Mouse (Mus musculus): ENCODE measurements around the gene Cfap61. TPM values are rescaled to one million over a fixed set of nuclear protein-coding genes. Genes with fewer than 3 reads are reported as not detected.

The Cfap61 gene
- polyA plus RNA-seq, 1 experiment from 2014 or later: 0.08 TPM

- ATAC-seq (ENCODE audit: insufficient number of reproducible peaks, low FRiP score, low TSS enrichment, low read depth) (no peak), DNase-seq (ENCODE audit: low spot score) (peak; percentile 32)
- Histone ChIP-seq H3K27ac (replicated peaks; ENCODE audit: low read depth, low read length) (no peak overlapping the region), H3K4me3 (ENCODE audit: low read depth, low read length) (no peak overlapping the region), H3K4me1 (ENCODE audit: control insufficient read depth, insufficient read depth, low read length) (no peaks in the 10 kb centered on the region; the same call in 1 of the 2 replicates), H3K36me3 (ENCODE audit: control insufficient read depth, insufficient read depth, low read length) (no peaks in the 10 kb centered on the region), H3K9me3 (ENCODE audit: control insufficient read depth, low read length) (no peaks in the 10 kb centered on the region), H3K27me3 (ENCODE audit: control insufficient read depth, insufficient read depth, low read length) (no peaks in the 10 kb centered on the region), H3K4me2 (ENCODE audit: low read depth, severe bottlenecking) (no peak overlapping the region), H3K9ac (ENCODE audit: low read length) (no peak overlapping the region)
- WGBS: 68% methylated on average over 3 of the region's 3 CpGs
Observed at GRCm38 (mm10) chr2:146256321-146256875, 321.8 kb downstream of the Cfap61 start.

- no peak overlapping the region for H3K27ac ChIP-seq (replicated peaks; ENCODE audit: low read depth, low read length)
- DNase-seq (ENCODE audit: low spot score): no peak
- no peaks in the 10 kb centered on the region for H3K9me3 ChIP-seq (ENCODE audit: control insufficient read depth, low read length)
- H3K27me3 ChIP-seq (ENCODE audit: control insufficient read depth, insufficient read depth, low read length): no peaks in the 10 kb centered on the region
- no peak overlapping the region for H3K4me2 ChIP-seq (ENCODE audit: low read depth, severe bottlenecking)
- 44% methylated on average over 3 of the region's 3 CpGs for WGBS
- no peak overlapping the region for H3K4me3 ChIP-seq (ENCODE audit: low read depth, low read length)
- H3K9ac ChIP-seq (ENCODE audit: low read length): no peak overlapping the region
- no peaks in the 10 kb centered on the region for H3K36me3 ChIP-seq (ENCODE audit: control insufficient read depth, insufficient read depth, low read length)
- no peak for ATAC-seq (ENCODE audit: insufficient number of reproducible peaks, low FRiP score, low TSS enrichment, low read depth)
- H3K4me1 ChIP-seq (ENCODE audit: control insufficient read depth, insufficient read depth, low read length): peaks cover 6% of the 10 kb centered on the region
Observed at GRCm38 (mm10) chr2:146257037-146257436, 322.5 kb downstream of the Cfap61 start.

DNA sequence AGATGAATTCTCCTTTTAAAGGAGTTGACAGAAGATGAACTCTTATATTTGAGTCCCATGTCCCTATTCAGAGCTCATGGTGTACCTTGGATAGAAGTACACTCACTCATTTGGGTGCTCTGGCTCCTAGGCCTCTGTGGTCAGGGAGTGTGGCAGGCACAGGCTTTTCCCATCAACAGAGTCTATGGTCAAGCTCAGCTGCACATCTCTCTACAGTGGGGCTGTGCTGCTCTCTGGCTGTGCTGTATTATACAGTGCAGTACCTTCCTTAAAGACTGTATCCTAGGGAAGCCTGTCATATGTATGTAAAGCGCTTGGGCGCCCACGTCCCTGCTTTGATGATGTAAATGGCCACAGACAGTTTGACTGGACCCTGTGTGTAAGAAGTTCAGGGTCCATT lies 323.0 kb downstream of the Cfap61 start:
- H3K27me3 ChIP-seq (ENCODE audit: control insufficient read depth, insufficient read depth, low read length): no peaks in the 10 kb centered on the region
- ATAC-seq (ENCODE audit: insufficient number of reproducible peaks, low FRiP score, low TSS enrichment, low read depth) (no peak), DNase-seq (ENCODE audit: low spot score) (no peak)
- H3K4me1 ChIP-seq (ENCODE audit: control insufficient read depth, insufficient read depth, low read length): peaks cover 10% of the 10 kb centered on the region
- no peak overlapping the region for H3K27ac ChIP-seq (replicated peaks; ENCODE audit: low read depth, low read length)
- no peak overlapping the region for H3K4me3 ChIP-seq (ENCODE audit: low read depth, low read length)
- no peak overlapping the region for H3K4me2 ChIP-seq (ENCODE audit: low read depth, severe bottlenecking)
- 81% methylated on average over 3 of the region's 3 CpGs for WGBS
- no peak overlapping the region for H3K9ac ChIP-seq (ENCODE audit: low read length)
- no peaks in the 10 kb centered on the region for H3K9me3 ChIP-seq (ENCODE audit: control insufficient read depth, low read length)
- no peaks in the 10 kb centered on the region for H3K36me3 ChIP-seq (ENCODE audit: control insufficient read depth, insufficient read depth, low read length)

GRCm38 (mm10) chr2:146258736-146259469 lies 324.3 kb downstream of the Cfap61 start:
- H3K9me3 ChIP-seq (ENCODE audit: control insufficient read depth, low read length): no peaks in the 10 kb centered on the region
- 37% methylated on average over 10 of the region's 10 CpGs for WGBS
- no peak for DNase-seq (ENCODE audit: low spot score)

GRCm38 (mm10) chr2:146259787-146260560 lies 325.4 kb downstream of the Cfap61 start:
- Histone ChIP-seq H3K27ac (replicated peaks; ENCODE audit: low read depth, low read length) (no peak overlapping the region), H3K27me3 (ENCODE audit: control insufficient read depth, insufficient read depth, low read length) (no peaks in the 10 kb centered on the region), H3K36me3 (ENCODE audit: control insufficient read depth, insufficient read depth, low read length) (no peaks in the 10 kb centered on the region), H3K4me1 (ENCODE audit: control insufficient read depth, insufficient read depth, low read length) (peaks cover 10% of the 10 kb centered on the region), H3K9ac (ENCODE audit: low read length) (no peak overlapping the region), H3K4me2 (ENCODE audit: low read depth, severe bottlenecking) (no peak overlapping the region), H3K9me3 (ENCODE audit: control insufficient read depth, low read length) (no peaks in the 10 kb centered on the region), H3K4me3 (ENCODE audit: low read depth, low read length) (no peak overlapping the region)
- WGBS: 46% methylated on average over 18 of the region's 18 CpGs
- ATAC-seq (ENCODE audit: insufficient number of reproducible peaks, low FRiP score, low TSS enrichment, low read depth) (no peak), DNase-seq (ENCODE audit: low spot score) (no peak)

More at GRCm38 (mm10) chr2:146258736-146259469, 324.3 kb downstream of the Cfap61 start:
- H3K27ac ChIP-seq (replicated peaks; ENCODE audit: low read depth, low read length): no peak overlapping the region
- ATAC-seq (ENCODE audit: insufficient number of reproducible peaks, low FRiP score, low TSS enrichment, low read depth): no peak
- no peaks in the 10 kb centered on the region for H3K27me3 ChIP-seq (ENCODE audit: control insufficient read depth, insufficient read depth, low read length)
- no peak overlapping the region for H3K9ac ChIP-seq (ENCODE audit: low read length)
- H3K4me3 ChIP-seq (ENCODE audit: low read depth, low read length): no peak overlapping the region
- no peak overlapping the region for H3K4me2 ChIP-seq (ENCODE audit: low read depth, severe bottlenecking)
- H3K36me3 ChIP-seq (ENCODE audit: control insufficient read depth, insufficient read depth, low read length): no peaks in the 10 kb centered on the region
- peaks cover 10% of the 10 kb centered on the region for H3K4me1 ChIP-seq (ENCODE audit: control insufficient read depth, insufficient read depth, low read length)

GRCm38 (mm10) chr2:146261146-146261545 lies 326.6 kb downstream of the Cfap61 start:
- no peak for ATAC-seq (ENCODE audit: insufficient number of reproducible peaks, low FRiP score, low TSS enrichment, low read depth)
- Histone ChIP-seq H3K4me2 (ENCODE audit: low read depth, severe bottlenecking) (no peak overlapping the region), H3K4me3 (ENCODE audit: low read depth, low read length) (no peak overlapping the region), H3K9ac (ENCODE audit: low read length) (no peak overlapping the region), H3K4me1 (ENCODE audit: control insufficient read depth, insufficient read depth, low read length) (peaks cover 10% of the 10 kb centered on the region), H3K27me3 (ENCODE audit: control insufficient read depth, insufficient read depth, low read length) (no peaks in the 10 kb centered on the region), H3K9me3 (ENCODE audit: control insufficient read depth, low read length) (no peaks in the 10 kb centered on the region), H3K27ac (replicated peaks; ENCODE audit: low read depth, low read length) (no peak overlapping the region), H3K36me3 (ENCODE audit: control insufficient read depth, insufficient read depth, low read length) (no peaks in the 10 kb centered on the region)
- DNase-seq (ENCODE audit: low spot score): no peak
- 62% methylated on average over 4 of the region's 4 CpGs for WGBS

GRCm38 (mm10) chr2:146262215-146262614 lies 327.6 kb downstream of the Cfap61 start:
- no peak overlapping the region for H3K9ac ChIP-seq (ENCODE audit: low read length)
- peak; percentile 56 for DNase-seq (ENCODE audit: low spot score)
- no peak overlapping the region for H3K4me3 ChIP-seq (ENCODE audit: low read depth, low read length)
- peak; percentile 78 for ATAC-seq (ENCODE audit: insufficient number of reproducible peaks, low FRiP score, low TSS enrichment, low read depth)
- no peaks in the 10 kb centered on the region for H3K27me3 ChIP-seq (ENCODE audit: control insufficient read depth, insufficient read depth, low read length)
- no peaks in the 10 kb centered on the region for H3K36me3 ChIP-seq (ENCODE audit: control insufficient read depth, insufficient read depth, low read length)
- H3K27ac ChIP-seq (replicated peaks; ENCODE audit: low read depth, low read length): no peak overlapping the region
- 13% methylated on average over 10 of the region's 10 CpGs for WGBS
- H3K9me3 ChIP-seq (ENCODE audit: control insufficient read depth, low read length): no peaks in the 10 kb centered on the region
- H3K4me2 ChIP-seq (ENCODE audit: low read depth, severe bottlenecking): no peak overlapping the region
- peaks cover 10% of the 10 kb centered on the region for H3K4me1 ChIP-seq (ENCODE audit: control insufficient read depth, insufficient read depth, low read length)

- no peaks in the 10 kb centered on the region for H3K36me3 ChIP-seq (ENCODE audit: control insufficient read depth, insufficient read depth, low read length)
- no peak overlapping the region for H3K4me2 ChIP-seq (ENCODE audit: low read depth, severe bottlenecking)
- no peak overlapping the region for H3K4me3 ChIP-seq (ENCODE audit: low read depth, low read length)
- DNase-seq (ENCODE audit: low spot score) (no peak), ATAC-seq (ENCODE audit: insufficient number of reproducible peaks, low FRiP score, low TSS enrichment, low read depth) (no peak)
- H3K27ac ChIP-seq (replicated peaks; ENCODE audit: low read depth, low read length): no peak overlapping the region
- H3K9me3 ChIP-seq (ENCODE audit: control insufficient read depth, low read length): no peaks in the 10 kb centered on the region
- H3K9ac ChIP-seq (ENCODE audit: low read length): no peak overlapping the region
- H3K27me3 ChIP-seq (ENCODE audit: control insufficient read depth, insufficient read depth, low read length): no peaks in the 10 kb centered on the region
- peaks cover 10% of the 10 kb centered on the region for H3K4me1 ChIP-seq (ENCODE audit: control insufficient read depth, insufficient read depth, low read length)
Observed at GRCm38 (mm10) chr2:146262966-146263365, 328.4 kb downstream of the Cfap61 start.
